Mouse (Mus musculus) MEL (cell line): Measurements from ENCODE around the gene Muc13. TPM values are rescaled to one million over a fixed set of nuclear protein-coding genes. Genes with fewer than 3 reads are reported as not detected.
A peak's percentile ranks its signal among the peaks of the same experiment; 100 is the strongest.

Source experiments
- DNase-seq: peaks from one replicate; pipeline ENCODE4 v3.0.0; 2011; ENCODE audit warnings: low read depth, low spot score
- H3K27ac ChIP-seq: 2 replicates; pipeline ENCODE4 v1.5.1; 2012; ENCODE audit warnings: low read depth, mild to moderate bottlenecking, control low read depth, low read length, moderate library complexity; ENCODE audit not compliant: control insufficient read depth
- H3K27me3 ChIP-seq, 2 experiments: fragments of 150-350 bp in 1 of 2; sonication (generic) in 1 of 2; 2 replicates each; pipeline ENCODE4 v1.6.1; 2012; ENCODE audit warnings: low read length in 2 of 2, mild to moderate bottlenecking in 2 of 2, improper control_type of control experiment in 1 of 2, moderate library complexity in 1 of 2; ENCODE audit not compliant: insufficient read depth in 2 of 2, control insufficient read depth in 1 of 2
- H3K36me3 ChIP-seq, 2 experiments: 2 replicates each; pipeline ENCODE4 v1.6.1; 2012 to 2014; ENCODE audit warnings: low read length in 2 of 2, improper control_type of control experiment in 1 of 2, inconsistent platforms in 1 of 2, mild to moderate bottlenecking in 1 of 2; ENCODE audit not compliant: insufficient read depth in 2 of 2, control insufficient read depth in 1 of 2
- H3K4me1 ChIP-seq, 2 experiments: fragments of 150-350 bp in 1 of 2; sonication (generic) in 1 of 2; 2 replicates each; pipeline ENCODE4 v1.6.1; 2012; ENCODE audit warnings: low read length in 2 of 2, improper control_type of control experiment in 1 of 2, mild to moderate bottlenecking in 1 of 2; ENCODE audit not compliant: insufficient read depth in 2 of 2, control insufficient read depth in 1 of 2
- H3K4me3 ChIP-seq, 2 experiments: fragments of 150-350 bp in 1 of 2; sonication (generic) in 1 of 2; 2 replicates each; pipeline ENCODE4 v1.5.1; 2012; ENCODE audit warnings: low read depth in 2 of 2, low read length in 2 of 2, mild to moderate bottlenecking in 2 of 2, moderate library complexity in 2 of 2, control low read depth in 1 of 2, improper control_type of control experiment in 1 of 2; ENCODE audit not compliant: control insufficient read depth in 1 of 2, insufficient read depth in 1 of 2
- H3K79me2 ChIP-seq: 2 replicates; pipeline ENCODE4 v1.6.1; 2012; ENCODE audit warnings: mild to moderate bottlenecking, low read length, moderate library complexity; ENCODE audit not compliant: control insufficient read depth, poor library complexity, insufficient read depth
- H3K9ac ChIP-seq: 2 replicates; pipeline ENCODE4 v1.6.1; 2012; ENCODE audit warnings: low read depth, mild to moderate bottlenecking, control low read depth, low read length, moderate library complexity; ENCODE audit not compliant: control insufficient read depth, poor library complexity, severe bottlenecking
- H3K9me3 ChIP-seq: fragments of 150-350 bp; sonication (generic); replicated peaks from 2 replicates; pipeline ENCODE4 v1.6.1; 2012; ENCODE audit warnings: mild to moderate bottlenecking, low read length, improper control_type of control experiment, moderate library complexity; ENCODE audit not compliant: insufficient read depth
- CHD1 ChIP-seq: IDR thresholded peaks from 2 replicates; pipeline ENCODE4 v1.6.1; 2012; ENCODE audit warnings: low read depth, mild to moderate bottlenecking, inconsistent platforms, low read length, improper control_type of control experiment
- CHD2 ChIP-seq: IDR thresholded peaks from 2 replicates; pipeline ENCODE4 v1.6.1; 2011; ENCODE audit warnings: low read length, improper control_type of control experiment
- CTCF ChIP-seq, 3 experiments: IDR thresholded peaks in 2 of 3; conservative IDR thresholded peaks in 1 of 3; 2 replicates each; pipeline ENCODE4 v1.5.1; 2011 to 2012; ENCODE audit warnings: low read length in 3 of 3, low read depth in 2 of 3, mild to moderate bottlenecking in 2 of 3, improper control_type of control experiment in 1 of 3, inconsistent platforms in 1 of 3, mixed read lengths in 1 of 3, moderate library complexity in 1 of 3; ENCODE audit not compliant: control insufficient read depth in 1 of 3, insufficient read depth in 1 of 3, poor library complexity in 1 of 3, severe bottlenecking in 1 of 3
- E2F4 ChIP-seq: IDR thresholded peaks from 2 replicates; pipeline ENCODE4 v1.6.1; 2011; ENCODE audit warnings: low read depth, low read length, improper control_type of control experiment, borderline replicate concordance
- ELF1 ChIP-seq: IDR thresholded peaks from 2 replicates; pipeline ENCODE4 v1.6.1; 2014; ENCODE audit warnings: low read depth, mild to moderate bottlenecking, inconsistent platforms, low read length, improper control_type of control experiment, moderate library complexity
- EP300 ChIP-seq, 2 experiments: IDR thresholded peaks; 2 replicates each; pipeline ENCODE4 v1.6.1; 2011; ENCODE audit warnings: improper control_type of control experiment in 2 of 2, low read length in 2 of 2, low read depth in 1 of 2, mild to moderate bottlenecking in 1 of 2
- GATA1 ChIP-seq: IDR thresholded peaks from 2 replicates; pipeline ENCODE4 v1.6.1; 2011; ENCODE audit warnings: low read depth, low read length, improper control_type of control experiment
- HCFC1 ChIP-seq: IDR thresholded peaks from 2 replicates; pipeline ENCODE4 v1.6.1; 2012; ENCODE audit warnings: low read depth, mild to moderate bottlenecking, inconsistent platforms, low read length, improper control_type of control experiment, moderate library complexity
- JUND ChIP-seq: IDR thresholded peaks from 2 replicates; pipeline ENCODE4 v1.6.1; 2011; ENCODE audit warnings: low read depth, mild to moderate bottlenecking, improper control_type of control experiment, low read length
- KAT2A ChIP-seq: conservative IDR thresholded peaks from 2 replicates; pipeline ENCODE4 v1.6.1; 2012; ENCODE audit warnings: low read depth, low read length, improper control_type of control experiment, inconsistent platforms
- MAZ ChIP-seq: IDR thresholded peaks from 2 replicates; pipeline ENCODE4 v1.6.1; 2012; ENCODE audit warnings: low read depth, mild to moderate bottlenecking, inconsistent platforms, low read length, improper control_type of control experiment
- NELFE ChIP-seq: IDR thresholded peaks from 2 replicates; pipeline ENCODE4 v1.6.1; 2011; ENCODE audit warnings: low read depth, low read length, improper control_type of control experiment
- POLR2AphosphoS5 ChIP-seq: IDR thresholded peaks from 2 replicates; pipeline ENCODE4 v1.6.1; 2012; ENCODE audit warnings: low read depth, borderline replicate concordance, mild to moderate bottlenecking, inconsistent platforms, low read length, moderate library complexity, mixed read lengths
- RAD21 ChIP-seq: IDR thresholded peaks from 2 replicates; pipeline ENCODE4 v1.6.1; 2011; ENCODE audit warnings: mild to moderate bottlenecking, low read depth, low read length, improper control_type of control experiment
- SIN3A ChIP-seq: IDR thresholded peaks from 2 replicates; pipeline ENCODE4 v1.6.1; 2012; ENCODE audit warnings: low read length, improper control_type of control experiment, inconsistent platforms
- SMC3 ChIP-seq: IDR thresholded peaks from 2 replicates; pipeline ENCODE4 v1.6.1; 2011; ENCODE audit warnings: low read depth, low read length, improper control_type of control experiment
- TAL1 ChIP-seq: IDR thresholded peaks from 2 replicates; pipeline ENCODE4 v1.6.1; 2012; ENCODE audit warnings: mild to moderate bottlenecking, inconsistent platforms, low read length, moderate library complexity, mixed read lengths
- TBP ChIP-seq: IDR thresholded peaks from 2 replicates; pipeline ENCODE4 v1.8.0; 2011; ENCODE audit warnings: low read depth, low read length, improper control_type of control experiment
- TCF12 ChIP-seq: IDR thresholded peaks from 2 replicates; pipeline ENCODE4 v1.6.1; 2014; ENCODE audit warnings: low read depth, mild to moderate bottlenecking, inconsistent platforms, low read length, improper control_type of control experiment, moderate library complexity
- UBTF ChIP-seq: IDR thresholded peaks from 2 replicates; pipeline ENCODE4 v1.6.1; 2012; ENCODE audit warnings: low read depth, mild to moderate bottlenecking, inconsistent platforms, low read length, improper control_type of control experiment, moderate library complexity, borderline replicate concordance; ENCODE audit not compliant: insufficient read depth
- ZC3H11A ChIP-seq: IDR thresholded peaks from 2 replicates; pipeline ENCODE4 v1.6.1; 2012; ENCODE audit warnings: low read depth, mild to moderate bottlenecking, inconsistent platforms, low read length, improper control_type of control experiment
- ZNF384 ChIP-seq: IDR thresholded peaks from 2 replicates; pipeline ENCODE4 v1.6.1; 2012; ENCODE audit warnings: low read depth, mild to moderate bottlenecking, inconsistent platforms, low read length, improper control_type of control experiment
- polyA plus RNA-seq, 2 experiments: library from polyadenylated mRNA; stranded (reverse) in 1 of 2; unstranded in 1 of 2; fragments of >175 nt in 1 of 2; fragments of >200 nt in 1 of 2; gene quantifications; 2 replicates each; pipeline versions ENCODE4 v1.2.1 to v1.2.4; 2012; ENCODE audit warnings: low replicate concordance in 2 of 2, low read depth in 1 of 2; ENCODE audit not compliant: insufficient read length in 2 of 2, insufficient read depth in 1 of 2, missing spikeins in 1 of 2
- total RNA-seq: library from RNA; depleted of rRNA; stranded (reverse); fragments of 300-350 nt; gene quantifications from 2 replicates; pipeline ENCODE4 v1.2.3, GENCODE M21; 2012

The Muc13 gene
- total and polyA plus RNA-seq, 3 experiments, result 59.5 to 129 TPM; not detected in 1

- Histone ChIP-seq H3K27me3 (no peaks in the 10 kb centered on the region; a peak in 1 of 4 replicates), H3K4me1 (no peaks in the 10 kb centered on the region), H3K9me3 (no peaks in the 10 kb centered on the region), H3K79me2 (no peaks in the 10 kb centered on the region), H3K4me3 (no peak overlapping the region), H3K9ac (no peak overlapping the region), H3K36me3 (peaks cover 0 to 6% of the 10 kb centered on the region in 2 experiments; a peak in 2 of 4 replicates), H3K27ac (no peak overlapping the region)
- DNase-seq, result peak; percentile 54
- TF ChIP-seq UBTF (no peak), HCFC1 (no peak), JUND (no peak), SMC3 (peak; percentile 60), CHD2 (no peak), POLR2AphosphoS5 (no peak), CTCF (IDR thresholded peaks at IDR 0.05 in 2 of 3, conservative IDR thresholded peaks at IDR 0.05 in 1 of 3; ENCODE audit: control insufficient read depth in 1 of 3, insufficient read depth in 1 of 3, low read depth in 2 of 3, low read length in 3 of 3, poor library complexity in 1 of 3, severe bottlenecking in 1 of 3) (peak; percentile 41 to 63 (median 57); a peak in 5 of 6 replicates), EP300 (IDR thresholded peaks at IDR 0.05; ENCODE audit: low read depth in 1 of 2, low read length in 2 of 2) (no peak), SIN3A (no peak), TCF12 (no peak), RAD21 (peak; percentile 48), NELFE (no peak), ZC3H11A (peak; percentile 38; the same call in 1 of the 2 replicates)
Observed at GRCm38 (mm10) chr16:33810002-33810401, 16.2 kb downstream of the Muc13 start.

GRCm38 (mm10) chr16:33818413-33819165 lies 24.8 kb downstream of the Muc13 start:
- H3K27ac ChIP-seq, result no peak overlapping the region
- no peak overlapping the region for H3K9ac ChIP-seq
- H3K36me3 ChIP-seq, result peaks cover 0 to 9% of the 10 kb centered on the region in 2 experiments; a peak in 1 of 4 replicates
- H3K79me2 ChIP-seq, result no peaks in the 10 kb centered on the region
- TF ChIP-seq TBP (no peak), CHD1 (no peak), CHD2 (no peak), KAT2A (no peak), TAL1 (no peak), GATA1 (no peak), ELF1 (no peak), ZNF384 (no peak), E2F4 (no peak), SMC3 (no peak), RAD21 (no peak), SIN3A (no peak), EP300 (IDR thresholded peaks at IDR 0.05; ENCODE audit: low read depth in 1 of 2, low read length in 2 of 2) (no peak), MAZ (no peak), JUND (no peak)
- H3K4me1 ChIP-seq, result no peaks in the 10 kb centered on the region
- H3K4me3 ChIP-seq, result no peak overlapping the region
- H3K27me3 ChIP-seq, result no peaks in the 10 kb centered on the region; a peak in 1 of 4 replicates
- no peaks in the 10 kb centered on the region for H3K9me3 ChIP-seq
- no peak for DNase-seq
